Comparison of ENCODE assay signal across 9 mouse cellular contexts in genomic region chr7:46279946-46280345, GRCm38 (mm10). TPM values are rescaled to one million over a fixed set of nuclear protein-coding genes. Genes with fewer than 3 reads are reported as not detected.
A peak's percentile ranks its signal among the peaks of the same experiment; 100 is the strongest.
DNase-seq lines count a peak whose midpoint lies in the region; ATAC-seq and TF ChIP-seq lines count a peak whose summit lies in the region.
"Had no signal": no experiment of that assay in that cellular context is flagged by ENCODE, and none has a peak within 500 bp of the region (broad histone marks: within the 10 kb centered on the region; RNA-seq: fewer than 3 reads in every experiment).

No protein-coding gene starts in this region.

- H3K9ac ChIP-seq in hindbrain, embryonic 11.5 days (ENCODE audit: low read depth, low read length): no peak overlapping the region
- no peak overlapping the region for H3K9ac ChIP-seq in hindbrain, embryonic 12.5 days
- no peak overlapping the region for H3K9ac ChIP-seq in ES-E14 (ENCODE audit: insufficient read depth, low read depth, low read length, poor library complexity, severe bottlenecking)

- ATAC-seq in hindbrain, embryonic 11.5 days (ENCODE audit: low FRiP score): peak; percentile 25; the same call in 1 of the 2 replicates
- ATAC-seq in hindbrain, embryonic 12.5 days (ENCODE audit: low FRiP score): no peak

- no peaks in the 10 kb centered on the region for H3K36me3 ChIP-seq in hindbrain, embryonic 11.5 days (ENCODE audit: control insufficient read depth, insufficient read depth, low read length)
- H3K36me3 ChIP-seq in hindbrain, embryonic 12.5 days: no peaks in the 10 kb centered on the region
- no peaks in the 10 kb centered on the region for H3K36me3 ChIP-seq in ES-E14 (ENCODE audit: control insufficient read depth, insufficient read depth, low read length, poor library complexity, severe bottlenecking)

- H3K4me1 ChIP-seq in hindbrain, embryonic 11.5 days (replicated peaks; ENCODE audit: control insufficient read depth, insufficient read depth, low read length): no peaks in the 10 kb centered on the region
- H3K4me1 ChIP-seq in hindbrain, embryonic 12.5 days: no peaks in the 10 kb centered on the region
- H3K4me1 ChIP-seq in ES-E14 (ENCODE audit: control insufficient read depth in 2 of 2, insufficient read depth in 2 of 2, low read length in 2 of 2, poor library complexity in 1 of 2): no peaks in the 10 kb centered on the region

- no peaks in the 10 kb centered on the region for H3K27me3 ChIP-seq in hindbrain, embryonic 11.5 days (ENCODE audit: control insufficient read depth, insufficient read depth, low read length)
- peaks cover 4% of the 10 kb centered on the region; the same call in 1 of the 2 replicates for H3K27me3 ChIP-seq in hindbrain, embryonic 12.5 days

- peak; percentile 85 for DNase-seq in hindbrain, embryonic 11.5 days (ENCODE audit: low spot score)
- peak; percentile 80 for DNase-seq in ES-E14 (ENCODE audit: low read depth, low spot score)
- peak; percentile 62 for DNase-seq in c-Kit-positive CD71-negative TER-119-negative erythroid progenitor cells, embryonic 14.5 days (ENCODE audit: low read depth)
- DNase-seq in frontal cortex, postnatal 25 days (ENCODE audit: low spot score in 2 of 2): peak; percentile 25 to 59
- DNase-seq in layer of hippocampus, postnatal 36 days: peak; percentile 27 to 48
- DNase-seq in natural killer cell, adult 2 months (ENCODE audit: low spot score in 2 of 2): peak; percentile 30 to 60
- peak; percentile 78 for DNase-seq in thymus, postnatal 4 days

- H3K4me3 ChIP-seq in hindbrain, embryonic 11.5 days (ENCODE audit: low read depth, low read length): no peak overlapping the region
- H3K4me3 ChIP-seq in hindbrain, embryonic 12.5 days: no peak overlapping the region
- H3K4me3 ChIP-seq in ES-E14 (ENCODE audit: insufficient read depth in 1 of 2, low read depth in 1 of 2, low read length in 2 of 2, poor library complexity in 1 of 2, severe bottlenecking in 1 of 2): no peak overlapping the region

- no peak overlapping the region for H3K4me2 ChIP-seq in hindbrain, embryonic 11.5 days (replicated peaks; ENCODE audit: low read depth, low read length)
- H3K4me2 ChIP-seq in hindbrain, embryonic 12.5 days (replicated peaks): no peak overlapping the region

- H3K27ac ChIP-seq in hindbrain, embryonic 11.5 days (ENCODE audit: low read depth, low read length): no peak overlapping the region
- H3K27ac ChIP-seq in hindbrain, embryonic 12.5 days: no peak overlapping the region
- H3K27ac ChIP-seq in ES-E14 (ENCODE audit: insufficient read depth, low read depth, low read length, poor library complexity, severe bottlenecking): no peak overlapping the region
- H3K27ac ChIP-seq: macrophage had no signal

- H3K9me3 ChIP-seq in hindbrain, embryonic 11.5 days (ENCODE audit: control insufficient read depth, low read length): no peaks in the 10 kb centered on the region
- no peaks in the 10 kb centered on the region for H3K9me3 ChIP-seq in hindbrain, embryonic 12.5 days (replicated peaks)
- no peaks in the 10 kb centered on the region for H3K9me3 ChIP-seq in ES-E14 (ENCODE audit: control insufficient read depth, insufficient read depth, low read depth, low read length)

- in situ Hi-C loops in ES-E14 (cut with MboI; ENCODE audit: low sequenced_read_pairs in 2 of 2, unreplicated experiment in 2 of 2): no loop called here

- WGBS in hindbrain, embryonic 11.5 days: 19% methylated on average over 6 of the region's 6 CpGs
- 15% methylated on average over 6 of the region's 6 CpGs for WGBS in hindbrain, embryonic 12.5 days

TF ChIP-seq in ES-E14, 5 proteins besides CTCF, POLR2A, EP300 and RAD21:
- no peak for TF ChIP-seq MAFK (IDR thresholded peaks at IDR 0.05; ENCODE audit: insufficient read depth, low read depth, low read length)
- peak; percentile 56; the same call in 1 of the 2 replicates for TF ChIP-seq ZC3H11A (IDR thresholded peaks at IDR 0.05; ENCODE audit: borderline replicate concordance, low read depth, low read length)
- no peak for TF ChIP-seq ZNF384 (IDR thresholded peaks at IDR 0.05; ENCODE audit: low read depth, low read length)
- no peak for TF ChIP-seq CHD2 (IDR thresholded peaks at IDR 0.05; ENCODE audit: low read depth, low read length)

RNA-seq across cellular contexts. Expression of gene Otog, which starts 39.2 kb away (rescaled TPM):
- 0.45 and 0.71 TPM in 2 replicates for polyA plus RNA-seq in hindbrain, embryonic 11.5 days (2014; fragmentation: Nextera tagmentation; extraction: Ambion mirVana)
- 1.4 and 4.5 TPM in 2 replicates for polyA plus RNA-seq in hindbrain, embryonic 12.5 days (2016; fragmentation: Nextera tagmentation; extraction: Ambion mirVana)
- 0.16 and 0.22 TPM in 2 replicates for total RNA-seq in ES-E14 (2012; rRNA removed)
- under 1 TPM; 0.12 to 0.23 TPM for total RNA-seq in layer of hippocampus, postnatal 36 days (2021)
- polyA plus RNA-seq: macrophage had no signal

RNA-seq across cellular contexts. Expression of gene Ush1c, which starts 41.6 kb away (rescaled TPM):
- polyA plus RNA-seq in hindbrain, embryonic 11.5 days (2014; fragmentation: Nextera tagmentation; extraction: Ambion mirVana): 3.0 and 3.4 TPM in 2 replicates
- 2.4 and 4.1 TPM in 2 replicates for polyA plus RNA-seq in hindbrain, embryonic 12.5 days (2016; fragmentation: Nextera tagmentation; extraction: Ambion mirVana)
- total RNA-seq in ES-E14 (2012; rRNA removed): 0.18 and 0.42 TPM in 2 replicates
- under 1 TPM; 0.15 to 0.50 TPM for total RNA-seq in layer of hippocampus, postnatal 36 days (2021)
- polyA plus RNA-seq: macrophage had no signal
